Mouse (Mus musculus) layer of hippocampus, adult 18-20 months (tissue): ENCODE results near the gene Zbtb43. TPM values are rescaled to one million over a fixed set of nuclear protein-coding genes. Genes with fewer than 3 reads are reported as not detected.
A peak's percentile ranks its signal among the peaks of the same experiment; 100 is the strongest.

Source experiments
- DNase-seq, 2 experiments: peaks; one replicate each; pipeline ENCODE4 v3.0.0; 2022; ENCODE audit warnings: low spot score in 2 of 2
- total RNA-seq, 2 experiments: library from RNA; stranded (reverse); gene quantifications; 2 replicates each; pipeline ENCODE4 v1.2.3; 2021

Zbtb43 gene
- total RNA-seq, 2 experiments from 2014 or later: 22.4 to 29.6 TPM

DNA sequence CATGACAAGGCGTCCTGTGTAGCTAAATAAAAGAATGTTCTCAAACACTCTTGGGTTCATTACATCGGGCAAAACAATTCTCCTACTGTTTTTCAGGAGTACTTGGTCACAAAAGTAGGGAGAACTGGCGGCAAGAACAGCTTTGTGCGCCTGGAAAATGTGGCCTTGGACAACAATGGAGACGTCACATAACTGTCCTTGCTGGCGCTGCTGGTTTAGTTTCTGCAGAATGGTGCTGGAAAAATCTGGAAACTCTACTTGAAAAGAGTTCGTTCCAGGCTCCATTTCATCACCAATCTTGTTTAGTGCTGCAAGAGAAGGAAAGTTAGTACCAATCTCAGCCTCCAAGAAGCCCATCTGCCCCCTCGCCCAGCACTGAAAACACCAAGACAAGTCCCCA lies 13.5 kb downstream of the Zbtb43 start:
- no peak for DNase-seq

DNA sequence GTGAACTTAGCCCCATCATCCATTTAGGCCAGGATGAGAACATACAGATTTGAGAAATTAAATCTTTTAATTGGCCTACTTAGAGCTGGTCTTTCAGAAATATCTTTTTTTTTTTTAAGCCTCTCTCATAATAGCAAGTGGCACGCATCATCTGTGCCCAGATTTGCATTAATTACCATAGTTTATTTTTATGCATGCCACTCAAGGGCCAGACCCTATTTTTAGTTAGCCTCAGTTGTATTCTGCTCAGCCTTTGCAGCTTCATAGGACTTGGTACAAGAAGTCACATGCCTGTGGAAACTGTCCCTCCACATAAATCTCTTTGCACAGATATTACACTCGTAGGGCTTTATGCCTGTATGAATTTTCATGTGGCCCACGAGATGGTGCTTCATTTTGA lies 14.9 kb downstream of the Zbtb43 start:
- DNase-seq: no peak

DNA sequence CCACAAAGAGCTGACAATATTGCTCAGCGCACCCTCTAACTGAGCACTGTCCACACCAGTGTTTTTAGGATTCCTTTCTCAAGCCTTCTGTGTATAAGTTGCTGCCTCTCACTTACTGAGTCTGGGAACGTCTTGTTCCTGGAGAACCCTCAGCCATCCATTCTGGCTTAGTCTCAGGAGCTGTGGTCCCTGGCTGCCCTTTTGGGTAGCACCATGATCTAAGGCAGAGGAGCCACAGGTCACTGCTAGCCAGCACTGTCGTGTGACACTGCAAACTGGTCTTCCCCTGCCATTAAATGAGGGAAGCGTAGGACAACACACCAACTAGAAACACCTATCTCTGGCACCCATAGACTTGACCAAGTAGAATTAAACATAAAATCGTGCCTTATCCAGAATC lies 15.6 kb downstream of the Zbtb43 start:
- DNase-seq: no peak

DNA sequence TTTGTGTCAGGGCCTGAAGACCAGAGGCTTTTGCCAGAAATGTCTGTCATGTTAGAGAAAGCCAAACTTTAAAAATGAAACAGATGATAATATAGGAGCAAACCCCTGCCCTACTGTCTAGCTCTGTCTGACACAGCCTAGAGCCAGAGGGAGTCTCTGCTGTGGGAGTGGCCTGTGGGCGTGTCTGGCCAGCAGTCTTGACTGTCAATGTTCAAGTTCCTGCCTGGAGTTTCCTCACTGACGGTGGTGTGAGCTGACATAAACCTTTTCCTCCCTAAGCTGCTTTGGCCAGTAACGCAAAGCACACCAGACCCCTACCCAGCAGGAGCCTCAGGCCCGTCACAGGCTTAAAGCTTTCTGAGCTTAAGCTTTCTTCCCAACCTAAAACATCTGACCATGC lies 16.2 kb downstream of the Zbtb43 start:
- DNase-seq: no peak

- DNase-seq: no peak
Observed at GRCm38 (mm10) chr2:33451038-33451978, 17.1 kb downstream of the Zbtb43 start.

DNA sequence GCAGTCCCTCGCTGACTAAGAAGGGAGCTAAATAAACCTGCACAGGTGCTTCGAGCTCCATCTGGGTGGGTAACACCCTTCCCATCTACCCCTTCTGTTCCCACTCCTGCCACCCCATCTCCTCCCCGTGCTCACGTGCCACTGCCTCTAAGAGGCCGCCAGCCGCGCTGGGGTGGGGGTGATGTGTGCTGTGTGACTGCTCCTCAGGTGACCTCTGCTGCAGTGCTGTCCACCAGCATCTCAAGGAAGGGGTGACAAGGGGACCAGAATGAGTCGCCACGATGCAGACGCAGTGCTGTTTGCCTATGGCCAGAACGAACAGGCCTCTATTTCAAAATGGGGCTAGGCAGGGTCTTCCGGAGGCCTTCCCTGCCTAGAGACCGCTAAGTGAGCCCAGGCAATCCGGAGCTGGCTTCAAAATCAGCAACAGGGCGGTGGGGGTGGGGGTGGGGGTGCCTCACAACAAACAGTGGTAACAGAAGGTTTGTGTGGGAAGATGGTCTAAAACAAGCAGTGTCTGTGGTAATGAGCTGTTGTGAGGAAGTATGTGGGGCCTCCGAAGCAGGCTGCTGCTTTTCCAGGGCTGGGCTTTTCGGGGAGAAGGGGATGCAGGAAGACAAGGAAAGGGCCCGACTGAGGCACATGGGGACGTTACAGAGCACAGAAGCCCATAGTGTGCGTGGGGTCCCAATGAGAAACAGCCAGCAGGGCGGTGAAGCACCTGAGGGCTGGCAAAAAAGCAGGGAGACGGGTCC lies 19.1 kb downstream of the Zbtb43 start:
- peak; percentile 58 to 70 for DNase-seq

GRCm38 (mm10) chr2:33446796-33447195 lies 21.6 kb downstream of the Zbtb43 start:
- DNase-seq: no peak

DNA sequence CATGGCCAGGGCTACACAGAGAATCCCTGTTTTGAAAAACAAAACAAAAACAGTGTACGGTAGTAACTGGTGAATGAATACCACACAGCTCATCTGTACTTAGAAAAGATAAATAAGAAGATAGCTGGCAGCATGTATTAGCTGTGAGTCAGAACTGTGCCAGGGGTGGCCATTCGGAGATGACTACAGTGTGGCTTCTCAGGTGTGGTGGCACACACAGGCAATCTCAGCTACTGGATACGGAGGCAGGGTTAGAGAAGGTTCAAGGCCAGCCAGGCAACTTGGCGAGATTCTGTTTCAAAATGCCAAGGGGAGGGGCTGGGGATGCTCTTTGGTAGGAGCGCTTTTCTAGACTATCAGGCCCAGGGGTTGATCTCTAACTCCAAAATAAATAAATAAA lies 22.6 kb downstream of the Zbtb43 start:
- no peak for DNase-seq

- DNase-seq: no peak
Observed at GRCm38 (mm10) chr2:33444862-33445261, 23.5 kb downstream of the Zbtb43 start.

- DNase-seq: peak; percentile 76 to 83
Observed at GRCm38 (mm10) chr2:33444358-33444757, 24.0 kb downstream of the Zbtb43 start.

- no peak for DNase-seq
Observed at GRCm38 (mm10) chr2:33442701-33443100, 25.7 kb downstream of the Zbtb43 start.

GRCm38 (mm10) chr2:33440893-33441292 lies 27.5 kb downstream of the Zbtb43 start:
- peak in 1 of 2 experiments; percentile 53 for DNase-seq

DNA sequence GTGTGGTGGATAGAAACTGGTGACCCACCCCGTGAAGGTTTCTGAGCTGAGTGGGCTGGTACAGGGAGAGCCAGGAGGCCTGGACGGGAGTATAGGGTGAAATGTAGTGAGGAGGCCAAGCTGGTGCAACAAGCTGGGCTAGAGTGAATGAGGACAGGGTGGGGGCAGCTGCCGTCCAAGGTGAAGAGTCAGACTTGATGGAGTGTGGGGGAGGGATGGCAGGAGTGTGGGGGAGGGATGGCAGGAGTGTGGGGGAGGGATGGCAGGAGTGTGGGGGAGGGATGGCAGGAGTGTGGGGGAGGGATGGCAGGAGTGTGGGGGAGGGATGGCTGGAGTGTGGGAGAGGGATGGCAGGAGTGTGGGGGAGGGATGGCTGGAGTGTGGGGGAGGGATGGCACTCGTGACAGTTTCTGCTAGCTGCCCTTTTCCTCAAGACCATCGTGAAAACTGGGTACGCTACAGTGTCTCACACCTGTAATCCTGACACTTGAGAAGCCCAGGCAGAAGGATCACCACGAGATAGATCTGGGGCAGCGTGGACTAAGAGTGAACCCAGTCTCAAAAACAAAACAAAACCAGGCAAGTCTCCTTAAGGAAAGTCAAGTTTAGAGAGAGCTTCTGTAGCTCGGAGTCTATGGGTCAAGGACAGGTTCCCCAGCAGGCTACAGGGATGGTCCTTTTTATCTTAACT lies 28.2 kb downstream of the Zbtb43 start:
- no peak for DNase-seq

DNA sequence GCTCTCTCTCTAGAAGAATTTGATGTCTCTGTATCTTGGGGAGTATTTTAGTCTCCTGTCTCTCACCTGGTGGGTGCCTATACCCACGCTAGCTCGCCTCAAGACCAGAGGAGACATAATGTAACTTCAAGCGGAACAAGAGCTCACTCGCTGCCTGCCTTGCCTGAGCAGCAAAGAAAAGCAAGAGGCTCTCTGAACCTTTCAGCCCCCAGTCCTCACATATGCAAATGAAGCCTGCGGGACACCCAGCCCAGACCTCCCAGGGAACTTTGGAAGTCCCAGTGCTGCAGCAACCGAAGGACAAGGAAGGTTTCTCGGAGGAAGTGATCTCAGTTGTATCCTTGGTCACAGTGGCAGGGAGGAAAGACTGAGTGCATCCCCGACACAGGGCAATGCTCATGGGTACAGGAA lies 28.9 kb downstream of the Zbtb43 start:
- DNase-seq: no peak

- DNase-seq: no peak
Observed at GRCm38 (mm10) chr2:33438377-33438776, 30.0 kb downstream of the Zbtb43 start.

DNA sequence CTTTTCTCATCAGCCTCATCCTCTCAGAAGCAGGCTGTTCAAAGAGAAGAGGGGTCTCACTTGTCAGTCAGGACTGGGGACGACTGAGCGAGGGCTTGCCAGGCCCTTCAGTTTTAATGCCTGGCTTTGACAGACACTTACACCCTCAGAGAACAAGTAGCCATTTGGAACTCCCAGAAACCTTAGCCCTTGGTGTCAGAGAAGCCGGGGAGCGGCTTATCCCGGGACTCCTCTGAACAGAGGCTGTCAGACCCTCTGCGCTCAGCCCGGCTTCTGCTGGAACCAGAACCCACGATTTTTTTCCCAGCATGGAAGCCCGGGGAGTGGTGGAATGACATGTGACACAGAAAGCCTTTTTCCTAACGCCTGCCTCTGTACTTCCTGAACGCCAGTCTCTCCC lies 31.2 kb downstream of the Zbtb43 start:
- DNase-seq: no peak

DNA sequence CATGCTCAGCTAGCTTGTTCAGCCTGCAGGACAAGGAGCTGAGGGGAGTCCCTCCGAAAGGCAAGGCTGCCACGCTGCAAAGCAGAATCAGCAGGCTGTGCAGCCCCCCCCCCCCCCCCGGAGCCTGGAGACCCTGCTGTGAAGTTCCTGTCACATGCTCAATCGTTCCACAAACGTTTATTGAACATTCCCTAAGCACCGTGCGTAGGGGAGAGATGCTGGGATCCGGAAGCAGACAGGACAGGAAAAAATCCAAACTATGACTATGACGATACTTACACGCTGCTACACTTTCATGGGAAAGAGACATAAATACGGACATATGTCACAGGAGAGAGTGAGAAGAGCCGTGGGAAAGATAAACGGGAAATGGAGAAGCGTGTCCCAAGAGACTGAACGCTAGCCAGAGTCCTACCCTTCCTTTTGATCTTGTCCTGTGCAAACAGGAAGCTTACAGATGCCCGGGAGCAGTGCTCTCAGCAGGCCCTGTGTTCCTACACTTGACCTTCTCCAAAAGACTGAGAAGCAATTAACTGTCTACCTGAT lies 32.3 kb downstream of the Zbtb43 start:
- DNase-seq: no peak

DNA sequence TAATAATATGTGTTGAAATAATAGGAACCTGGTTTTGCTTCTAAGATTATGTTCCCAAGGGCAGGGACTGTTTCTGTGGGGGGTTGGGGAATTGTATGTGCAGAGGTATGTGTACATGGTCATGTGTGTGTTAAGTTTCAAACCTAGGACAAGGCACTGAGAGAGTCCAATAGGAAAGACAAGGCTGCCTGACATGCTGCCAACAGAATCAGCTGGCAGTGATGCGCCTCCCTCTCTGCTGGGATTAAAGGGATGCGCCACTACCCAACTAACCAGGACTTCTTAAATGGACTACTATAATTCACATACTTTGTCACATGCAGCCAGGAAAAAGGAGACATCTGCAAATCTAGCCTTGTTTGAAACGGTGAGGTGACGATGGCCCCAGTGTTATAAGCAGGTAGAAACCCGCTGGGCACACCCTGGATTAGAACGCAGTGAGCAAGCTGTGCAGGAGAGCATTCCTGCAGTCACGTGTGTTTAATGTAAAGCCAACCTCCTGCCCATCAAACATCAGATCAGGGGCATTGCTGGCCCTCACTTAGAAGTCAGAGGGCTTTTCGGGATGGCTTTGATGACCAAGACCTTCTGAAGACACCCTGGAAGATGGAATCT lies 33.2 kb downstream of the Zbtb43 start:
- peak in 1 of 2 experiments; percentile 57 for DNase-seq

GRCm38 (mm10) chr2:33432877-33433276 lies 35.5 kb downstream of the Zbtb43 start:
- DNase-seq: peak in 1 of 2 experiments; percentile 65

DNA sequence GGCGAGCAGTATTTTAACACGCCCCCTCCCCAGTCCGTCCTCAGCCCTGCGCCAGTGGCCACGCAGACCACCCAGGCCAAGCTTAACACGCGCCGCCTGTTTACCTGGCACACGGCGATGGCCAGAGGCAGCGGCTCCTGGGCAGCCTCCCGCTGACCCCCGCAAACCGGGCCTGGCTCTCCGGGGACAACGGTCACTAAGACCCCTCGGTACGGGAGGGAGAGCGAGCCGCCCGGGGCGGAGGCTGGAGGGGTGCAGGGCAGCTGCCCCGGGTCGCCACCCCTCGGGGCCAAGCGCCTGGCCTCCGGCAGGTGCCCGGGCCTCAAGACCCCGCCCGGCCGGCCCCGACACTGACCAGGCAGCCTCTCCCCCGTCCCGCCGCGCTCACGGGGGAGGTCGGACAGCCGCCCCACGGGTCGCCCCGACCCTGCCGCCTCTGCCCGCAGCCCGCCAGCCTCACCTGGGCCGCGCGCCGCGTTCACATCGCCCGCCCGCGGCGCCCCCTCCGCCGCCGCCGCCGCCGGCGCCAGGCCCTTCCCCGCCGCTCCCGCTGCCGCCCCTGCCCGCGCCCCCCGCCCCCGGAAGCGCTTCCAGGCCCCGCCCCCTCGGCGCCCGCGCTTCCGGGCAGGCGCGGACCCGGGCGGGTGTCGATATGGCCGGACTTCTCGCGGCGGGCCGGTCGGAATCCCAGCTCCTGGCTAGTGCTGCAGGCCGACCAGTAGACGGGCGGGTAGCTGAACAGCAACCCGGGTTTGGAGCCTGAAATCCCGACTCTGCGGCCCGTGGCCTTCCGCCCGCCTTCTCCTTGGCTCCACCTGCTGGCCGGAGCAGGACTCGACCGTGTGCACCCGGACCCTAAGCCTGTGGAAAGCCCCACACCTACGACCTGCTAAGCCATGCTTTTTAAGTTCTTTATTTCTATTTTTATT lies 37.3 kb downstream of the Zbtb43 start, which contains the start of gene Zbtb34:
Zbtb34 (minus strand) TSS at position 554 of the 929 bp plus-strand sequence.
- DNase-seq: peak in 1 of 2 experiments; percentile 54
